Mouse (Mus musculus): Measurements from ENCODE around the gene Btbd35f8.
"Not testable (repeated sequence)": the region's sequence is repeated elsewhere in the genome, so short reads cannot be mapped to it uniquely, and the experiment has no call there.

Gene Btbd35f8

DNA sequence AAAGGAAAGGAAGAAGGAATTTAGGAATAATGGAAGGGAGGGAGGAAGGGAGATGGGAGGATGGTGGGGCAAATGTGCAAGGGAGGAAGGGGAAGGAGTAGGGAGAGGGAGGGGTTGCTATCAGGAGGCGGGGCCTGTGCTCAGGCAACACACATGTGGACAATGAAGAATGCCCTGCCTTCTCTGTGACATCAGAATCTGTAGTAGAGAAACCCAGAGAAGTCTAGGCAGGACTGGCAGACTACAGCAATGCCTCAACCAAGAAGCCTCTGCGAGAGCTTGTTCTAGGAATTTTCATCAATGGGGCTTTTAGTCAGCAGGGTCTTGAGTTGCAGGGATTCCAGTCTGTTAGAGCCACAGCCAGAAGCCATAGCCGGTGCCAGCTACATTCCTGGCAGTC lies at the start of gene Btbd35f8:
Btbd35f8 (plus strand) TSS at position 301 of the 400 bp plus-strand sequence.
- not testable (repeated sequence) for DNase-seq

All from cerebellum, adult 8-10 months (tissue).